Mouse (Mus musculus): ENCODE data around the gene Tekt2.

Tekt2 gene

DNA sequence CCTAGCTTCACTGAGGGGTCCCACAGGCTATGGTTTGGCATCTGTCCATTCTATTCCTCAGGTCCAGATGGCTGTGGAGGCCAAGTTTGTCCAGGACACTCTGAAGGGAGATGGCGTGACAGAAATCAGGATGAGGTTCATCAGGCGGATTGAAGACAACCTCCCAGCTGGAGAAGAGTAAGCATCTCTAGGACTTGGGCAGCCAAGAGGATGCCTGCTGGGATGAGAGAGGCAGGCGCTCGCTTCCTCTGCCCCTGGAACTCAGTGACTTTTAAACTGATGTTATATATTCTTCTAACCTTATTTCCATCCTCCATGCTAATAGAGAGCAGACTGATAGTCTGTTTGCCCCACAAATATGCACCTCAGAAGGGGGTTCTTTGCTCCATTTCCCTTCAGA lies 50.4 kb downstream of the Tekt2 start:
- DNase-seq (ENCODE audit: low read depth, low spot score): no peak

DNA sequence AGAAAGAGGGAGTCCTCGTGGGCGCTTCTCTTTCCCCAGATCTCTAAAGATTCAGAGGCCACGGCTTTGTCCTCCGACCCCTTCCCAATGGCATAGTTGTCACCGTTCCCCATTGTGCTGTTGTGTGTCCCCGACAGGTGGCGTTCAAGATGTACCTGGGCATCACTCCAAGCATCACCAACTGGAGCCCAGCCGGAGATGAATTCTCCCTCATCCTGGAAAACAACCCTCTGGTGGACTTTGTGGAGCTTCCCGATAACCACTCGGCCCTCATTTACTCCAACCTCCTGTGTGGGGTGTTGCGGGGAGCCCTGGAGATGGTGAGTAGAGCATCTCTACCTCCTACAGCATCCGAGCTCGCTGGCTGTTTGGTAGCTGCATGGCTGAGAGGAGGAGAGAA lies 51.7 kb downstream of the Tekt2 start:
- no peak for DNase-seq (ENCODE audit: low read depth, low spot score)

Data from embryo, embryonic 11.5 days (tissue).